Mouse (Mus musculus) effector memory CD4-positive, alpha-beta T cell, adult 5 months (primary cell): ENCODE measurements around the gene Srp14. TPM values are rescaled to one million over a fixed set of nuclear protein-coding genes. Genes with fewer than 3 reads are reported as not detected.

Experiments used
- polyA plus RNA-seq: library from polyadenylated mRNA; unstranded; fragments of 100-300 nt; shearing (Covaris generic); gene quantifications from one replicate; pipeline ENCODE4 v1.2.1, GENCODE M21; 2017

Srp14 gene
- 240 TPM for polyA plus RNA-seq

DNA sequence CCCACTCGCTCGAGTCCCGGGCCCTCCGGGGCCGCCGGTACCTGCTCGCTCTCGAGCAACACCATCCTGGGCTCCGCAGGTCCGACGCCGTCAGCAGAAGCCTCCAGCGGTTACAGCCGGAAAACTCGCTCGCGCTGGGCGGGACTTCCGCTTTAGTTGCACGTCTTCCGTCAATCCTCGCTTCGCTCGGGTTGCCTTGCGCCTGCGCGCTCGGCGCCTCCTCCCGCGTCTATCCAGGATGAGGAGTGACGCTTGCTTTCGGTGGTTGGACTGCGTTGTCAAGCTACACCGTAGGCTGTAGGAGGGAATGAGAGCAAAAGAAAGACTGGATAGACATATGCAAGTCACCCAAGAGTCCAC is at the start of gene Srp14:
TSS of gene Srp14 (minus strand) at position 162 of the 360 bp plus-strand sequence.

Other genes with a start within 250 kb of the Srp14 start
- gene Fsip1, start 222.7 kb downstream of the Srp14 start, polyA plus RNA-seq, result not detected
- not detected for gene Gpr176, start 106.3 kb downstream of the Srp14 start, polyA plus RNA-seq
- gene Eif2ak4, start 91.1 kb downstream of the Srp14 start, polyA plus RNA-seq, result 11.0 TPM
- gene Bmf, start 70.0 kb upstream of the Srp14 start, polyA plus RNA-seq, result 9.0 TPM
- gene Bub1b, start 118.5 kb upstream of the Srp14 start, polyA plus RNA-seq, result 3.3 TPM
- 2.2 TPM for gene Pak6, start 183.6 kb upstream of the Srp14 start, polyA plus RNA-seq
- gene Ankrd63, start 224.3 kb upstream of the Srp14 start, polyA plus RNA-seq, result not detected
- gene Plcb2, start 248.7 kb upstream of the Srp14 start, polyA plus RNA-seq, result 15.4 TPM